Mouse (Mus musculus): ENCODE results near the gene Pofut2. TPM values are rescaled to one million over a fixed set of nuclear protein-coding genes. Genes with fewer than 3 reads are reported as not detected.

The Pofut2 gene
- polyA plus RNA-seq, 1 experiment from 2014 or later: 29.7 TPM

Other genes starting within 250 kb of the Pofut2 start
- gene Slc19a1, start 227.0 kb upstream of the Pofut2 start, polyA plus RNA-seq (2015; fragmentation: Nextera tagmentation; extraction: Ambion mirVana): 29.4 and 32.5 TPM in 2 replicates
- gene Col18a1, start 92.7 kb upstream of the Pofut2 start, polyA plus RNA-seq (2015; fragmentation: Nextera tagmentation; extraction: Ambion mirVana): 29.7 and 36.3 TPM in 2 replicates
- gene Adarb1, start 159.1 kb downstream of the Pofut2 start, polyA plus RNA-seq (2015; fragmentation: Nextera tagmentation; extraction: Ambion mirVana): 1.0 and 1.5 TPM in 2 replicates